Mouse (Mus musculus): ENCODE results near the gene March1.

- TF ChIP-seq CTCF (IDR thresholded peaks at IDR 0.05; ENCODE audit: borderline replicate concordance, insufficient read depth, low read depth, low read length) (no peak), POLR2A (IDR thresholded peaks at IDR 0.05; ENCODE audit: borderline replicate concordance, insufficient read depth, low read length) (no peak)
Measured at GRCm38 (mm10) chr8:65665786-65666185, 48.1 kb downstream of the March1 start.

Data from cerebellum, adult 2 months (tissue).